Mouse (Mus musculus) brain, embryonic 14.5 days (tissue): ENCODE data around the gene Sema4b. TPM values are rescaled to one million over a fixed set of nuclear protein-coding genes. Genes with fewer than 3 reads are reported as not detected.
A peak's percentile ranks its signal among the peaks of the same experiment; 100 is the strongest.

Source experiments
- DNase-seq: peaks from one replicate; pipeline ENCODE4 v3.0.0-alpha.2; 2011; ENCODE audit warnings: low read depth
- CTCF ChIP-seq: fragments of 200-500 bp; IDR thresholded peaks from 2 replicates; pipeline ENCODE4 v1.5.1; 2012; ENCODE audit warnings: inconsistent platforms, mild to moderate bottlenecking, moderate library complexity, borderline replicate concordance; ENCODE audit not compliant: insufficient read depth, insufficient read length; ENCODE audit errors: extremely low read depth
- POLR2A ChIP-seq: fragments of 200-500 bp; IDR thresholded peaks from 2 replicates; pipeline ENCODE4 v1.6.1; 2012; ENCODE audit warnings: mild to moderate bottlenecking, inconsistent platforms, borderline replicate concordance; ENCODE audit not compliant: poor library complexity, insufficient read depth, insufficient read length, severe bottlenecking; ENCODE audit errors: extremely low read depth
- polyA plus RNA-seq: library from polyadenylated mRNA; depleted of rRNA; stranded (reverse); fragments of >200 nt; gene quantifications from 2 replicates; pipeline ENCODE4 v1.2.3, GENCODE M21; 2012

Gene Sema4b
- polyA plus RNA-seq, 1 experiment, result 23.6 TPM

DNA sequence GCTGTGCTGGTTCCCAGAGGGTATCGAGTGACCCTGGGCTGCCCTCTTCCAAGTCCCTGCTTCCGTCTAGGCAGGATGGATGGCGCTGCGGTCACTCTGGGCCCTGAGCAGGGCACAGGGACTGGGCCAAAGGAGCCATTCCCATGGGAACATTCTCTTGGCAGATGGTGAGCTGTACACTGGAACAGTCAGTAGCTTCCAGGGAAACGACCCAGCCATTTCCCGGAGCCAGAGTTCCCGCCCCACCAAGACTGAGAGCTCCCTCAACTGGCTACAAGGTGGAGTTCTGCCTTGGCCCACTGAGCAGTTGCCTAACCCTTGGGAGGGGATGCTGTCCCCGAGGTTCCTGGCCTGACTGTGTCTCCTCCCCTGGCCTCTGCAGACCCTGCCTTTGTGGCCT is 29.9 kb downstream of the Sema4b start:
- DNase-seq, result no peak
- TF ChIP-seq POLR2A (no peak), CTCF (0 out of 2 replicates have a peak, but pooled peaks have one; percentile 6)

DNA sequence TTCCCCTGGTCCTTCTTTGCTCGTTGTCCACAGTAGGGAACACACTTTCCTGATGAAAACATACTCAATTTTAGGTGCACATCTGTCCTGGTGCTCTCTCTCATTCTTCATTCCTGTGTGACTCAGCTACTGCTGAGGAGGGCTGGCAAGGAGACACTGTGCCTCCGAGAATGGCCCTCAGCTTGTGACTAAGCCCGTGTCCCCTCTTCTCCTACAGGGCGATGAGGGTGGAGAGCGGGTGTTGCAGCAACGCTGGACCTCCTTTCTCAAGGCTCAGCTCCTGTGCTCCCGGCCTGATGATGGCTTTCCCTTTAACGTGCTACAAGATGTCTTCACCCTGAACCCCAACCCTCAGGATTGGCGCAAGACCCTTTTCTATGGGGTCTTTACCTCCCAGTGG is 32.0 kb downstream of the Sema4b start:
- no peak for DNase-seq
- TF ChIP-seq POLR2A, result no peak

DNA sequence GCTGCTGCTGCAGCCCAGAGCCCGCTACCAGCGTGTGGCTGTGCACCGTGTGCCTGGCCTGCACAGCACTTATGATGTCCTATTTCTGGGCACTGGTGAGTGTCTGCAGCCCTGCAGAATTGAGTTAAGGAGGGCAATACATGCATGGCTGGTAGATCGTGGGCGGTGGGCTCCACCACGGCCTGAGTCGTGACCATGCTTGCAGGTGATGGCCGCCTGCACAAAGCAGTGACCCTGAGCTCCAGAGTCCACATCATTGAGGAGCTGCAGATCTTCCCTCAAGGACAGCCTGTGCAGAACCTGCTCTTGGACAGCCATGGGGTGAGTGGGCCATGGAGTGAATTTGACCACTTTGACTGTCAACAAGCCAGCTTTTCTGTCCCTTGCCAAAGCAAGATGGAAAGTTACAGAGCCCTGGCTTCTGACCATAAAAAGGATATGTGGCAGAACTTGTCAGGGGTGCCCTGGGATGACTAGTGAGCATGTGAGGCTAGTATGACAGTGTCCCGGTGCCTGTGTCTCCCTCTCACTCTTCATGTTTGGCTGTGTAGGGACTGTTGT is 33.7 kb downstream of the Sema4b start:
- TF ChIP-seq CTCF (no peak), POLR2A (no peak)
- no peak for DNase-seq

DNA sequence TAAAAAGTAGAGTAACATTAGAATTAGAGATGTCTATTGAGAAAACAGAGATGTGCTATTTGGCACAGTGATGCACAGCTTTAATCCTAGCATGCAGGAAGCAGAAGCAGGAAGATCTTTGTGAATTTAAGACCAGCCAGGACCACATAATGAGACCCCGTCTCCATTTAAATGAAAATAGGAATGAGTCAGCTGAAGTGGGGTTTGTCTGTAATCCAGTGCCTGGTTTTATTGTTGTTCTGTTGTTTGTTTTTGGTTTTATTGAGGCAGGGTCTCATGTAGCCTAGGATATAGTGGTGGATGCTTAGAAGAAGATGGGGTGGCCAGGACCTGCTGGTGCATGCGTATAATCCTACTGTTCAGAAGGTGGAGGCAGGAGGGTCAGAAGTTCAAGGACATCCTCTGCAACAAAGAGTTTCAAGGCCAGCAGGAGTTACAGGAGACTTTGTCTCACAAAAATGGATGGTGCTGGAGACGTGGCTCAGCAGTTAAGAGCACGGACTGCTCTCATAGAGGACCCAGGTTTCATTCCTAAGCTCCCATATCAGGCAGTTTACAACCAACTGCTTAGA is 34.6 kb downstream of the Sema4b start:
- TF ChIP-seq POLR2A (no peak), CTCF (no peak)
- no peak for DNase-seq

DNA sequence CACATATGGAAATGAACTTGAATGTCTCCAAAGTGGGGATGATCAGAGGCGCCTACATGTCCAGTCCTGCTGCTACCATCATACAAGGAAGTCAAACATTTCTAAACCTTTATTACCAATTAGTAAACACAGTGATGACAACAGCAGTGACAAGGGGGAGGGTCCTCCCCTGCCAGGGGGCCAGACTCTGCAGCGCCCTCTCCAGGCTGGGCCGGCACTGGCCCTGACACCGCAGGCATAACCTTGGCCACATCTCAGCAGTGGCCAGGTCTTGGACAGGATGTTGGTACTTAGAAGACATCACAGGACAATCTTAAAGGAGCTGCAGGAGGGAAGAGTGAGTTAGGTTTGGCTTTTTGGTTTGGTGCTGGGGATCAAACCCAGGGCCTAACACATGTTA is 40.4 kb downstream of the Sema4b start:
- no peak for TF ChIP-seq CTCF
- no peak for TF ChIP-seq POLR2A
- no peak for DNase-seq

DNA sequence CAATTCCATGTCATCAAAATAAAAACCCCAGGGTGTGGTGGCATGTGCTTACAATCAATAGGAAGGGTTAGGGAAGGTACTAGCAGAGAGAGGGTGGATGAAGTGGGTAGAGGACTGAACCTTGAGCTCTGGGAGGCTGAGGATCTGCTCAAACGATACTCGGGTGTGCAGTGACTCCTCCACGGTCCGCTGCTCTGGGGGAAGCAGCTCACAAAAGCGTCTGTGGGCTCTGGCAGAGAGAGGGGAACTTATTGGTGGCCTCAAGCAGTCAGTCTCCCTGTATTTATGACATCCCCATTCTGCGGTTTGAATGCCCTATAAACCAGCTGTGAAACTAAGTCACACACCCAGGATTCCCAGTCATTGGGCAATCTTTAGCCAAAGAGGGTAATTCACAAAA is 43.6 kb downstream of the Sema4b start:
- TF ChIP-seq POLR2A (no peak), CTCF (no peak)
- DNase-seq, result no peak

DNA sequence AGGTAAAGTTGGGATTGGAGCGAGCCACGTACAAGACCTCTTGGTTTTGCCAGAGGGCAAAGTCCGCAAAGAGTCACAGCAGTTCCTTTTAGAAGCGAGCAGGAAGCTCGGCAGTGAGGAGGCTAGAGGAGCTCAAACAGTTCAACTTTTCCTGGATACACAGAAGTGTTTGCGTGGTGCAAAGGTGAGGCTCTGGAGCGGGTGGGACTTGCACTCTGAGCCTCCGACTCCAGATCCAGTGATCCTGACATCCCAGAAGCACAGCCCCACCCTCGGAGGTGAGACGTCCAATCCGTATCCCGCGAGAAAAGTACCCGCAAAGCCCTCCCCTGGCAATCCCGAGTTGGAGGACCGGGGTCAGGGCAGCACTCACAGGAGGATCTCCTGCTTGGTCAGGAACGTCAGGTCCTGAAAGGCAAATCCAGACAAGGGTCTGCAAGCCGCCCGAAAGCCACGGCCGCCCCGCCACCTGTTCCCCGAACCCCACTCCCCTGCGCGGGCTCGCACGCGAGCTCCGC is 45.4 kb downstream of the Sema4b start:
- DNase-seq, result no peak
- no peak for TF ChIP-seq CTCF
- TF ChIP-seq POLR2A, result no peak

DNA sequence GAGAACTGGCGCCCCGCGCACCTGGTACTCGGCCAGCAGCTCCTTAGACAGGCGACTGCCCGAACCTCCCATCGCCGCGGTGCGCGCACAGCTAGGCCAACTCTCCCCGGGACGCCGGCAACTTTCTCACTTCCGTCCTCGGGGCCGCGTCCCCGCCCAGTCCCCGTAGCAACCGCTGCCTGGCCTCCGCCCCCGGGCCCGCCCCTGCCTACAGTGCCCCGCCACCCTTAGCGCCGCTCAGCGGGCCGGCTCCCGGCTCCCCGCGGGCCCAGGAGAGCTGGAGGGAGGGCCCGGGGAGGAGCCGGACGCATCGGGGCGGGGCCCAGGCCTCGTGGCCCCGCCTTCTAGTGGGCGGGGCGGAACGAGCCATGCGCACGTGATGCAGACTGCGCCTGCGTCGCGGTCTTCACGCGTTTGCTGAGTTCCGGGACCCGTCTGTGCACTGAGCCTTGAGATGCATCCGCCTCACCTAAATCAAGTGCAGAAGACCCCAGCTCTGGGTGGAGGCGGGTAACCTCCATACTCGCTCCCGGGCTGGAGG is 45.9 kb downstream of the Sema4b start, which contains the start of the genes Cib1 and Gdpgp1:
Gene Cib1 (minus strand): TSS at position 325 of the 541 bp plus-strand sequence.
Gene Gdpgp1 (plus strand): TSS at position 377 of the 541 bp plus-strand sequence.
- DNase-seq, result peak; percentile 98
- TF ChIP-seq POLR2A, result peak; percentile 46; the same call in 1 of the 2 replicates
- no peak for TF ChIP-seq CTCF

DNA sequence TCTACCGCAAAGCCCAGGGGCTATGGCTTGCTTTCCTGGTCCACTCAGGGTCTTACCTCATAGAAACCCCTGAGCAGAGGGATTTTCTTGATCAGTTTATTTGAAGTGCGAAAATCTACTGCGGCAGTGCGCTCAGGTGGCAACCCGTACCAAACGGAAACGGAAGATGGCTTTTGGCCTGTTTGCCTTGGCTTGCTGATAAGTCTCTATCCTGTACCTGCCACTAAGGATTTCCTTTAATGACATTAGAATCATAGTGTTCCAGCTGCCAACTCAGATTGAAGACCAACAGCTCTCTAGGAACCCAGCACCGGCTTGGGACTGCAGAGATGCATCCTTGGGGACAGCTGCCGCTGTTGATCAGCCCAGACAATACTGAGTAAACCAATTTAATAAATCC is 47.2 kb downstream of the Sema4b start:
- no peak for TF ChIP-seq CTCF
- TF ChIP-seq POLR2A, result no peak
- DNase-seq, result no peak

DNA sequence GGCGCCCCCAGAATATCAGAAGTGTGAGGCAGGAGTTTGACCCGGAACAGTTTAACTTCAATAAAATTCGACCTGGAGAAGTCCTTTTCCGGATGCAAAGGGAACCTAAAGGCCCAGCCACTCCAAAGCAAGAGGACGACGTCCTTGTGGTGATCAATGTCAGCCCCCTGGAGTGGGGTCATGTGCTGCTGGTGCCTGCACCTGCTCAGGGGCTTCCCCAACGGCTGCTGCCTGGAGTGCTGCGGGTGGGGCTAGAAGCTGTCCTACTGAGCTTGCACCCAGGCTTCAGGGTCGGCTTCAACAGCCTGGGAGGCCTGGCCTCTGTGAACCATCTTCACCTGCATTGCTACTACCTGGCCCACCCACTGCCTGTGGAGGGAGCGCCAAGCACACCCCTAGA is 51.9 kb downstream of the Sema4b start:
- TF ChIP-seq CTCF (no peak), POLR2A (no peak)
- no peak for DNase-seq

DNA sequence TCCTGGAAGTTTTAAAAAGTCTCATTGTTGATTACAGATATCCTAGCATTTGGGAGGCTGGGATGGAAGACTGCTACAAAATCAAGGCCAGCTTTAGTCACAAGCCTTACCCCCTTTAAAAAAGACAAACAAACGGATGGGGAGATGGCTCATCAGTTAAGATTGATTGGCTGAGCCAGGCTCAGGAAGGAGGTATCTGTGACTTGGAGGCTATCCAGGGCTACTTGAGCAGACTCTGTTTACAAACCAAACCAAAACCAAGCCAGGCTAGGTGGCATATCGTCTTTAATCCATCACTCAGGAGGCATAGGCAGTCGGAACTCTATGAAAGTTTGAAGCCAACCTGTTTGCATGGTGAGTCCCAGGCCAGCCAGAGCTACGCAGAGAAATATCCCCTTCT is 55.0 kb downstream of the Sema4b start:
- TF ChIP-seq POLR2A (no peak), CTCF (no peak)
- no peak for DNase-seq

DNA sequence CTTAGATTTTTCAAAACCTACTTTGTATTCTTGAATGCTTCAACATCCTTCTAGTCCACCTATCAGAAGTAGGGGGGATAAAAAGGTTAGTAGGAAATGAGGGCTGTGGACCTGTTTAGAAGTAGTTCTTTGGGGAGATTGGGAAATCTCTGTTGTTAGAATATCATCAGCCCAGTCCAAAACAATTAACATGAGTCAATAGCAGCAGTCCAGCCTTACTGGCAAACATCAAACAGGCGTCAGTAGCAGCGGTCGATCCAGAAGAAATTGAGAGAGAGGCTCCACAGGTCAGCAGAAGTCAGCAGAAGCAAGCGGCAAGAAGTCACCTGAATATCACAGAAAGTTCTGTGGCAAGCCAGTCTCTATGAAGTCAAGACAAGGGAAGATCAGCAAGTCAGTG is 58.2 kb downstream of the Sema4b start:
- no peak for DNase-seq
- TF ChIP-seq CTCF (no peak), POLR2A (no peak)
